Mouse (Mus musculus): Measurements from ENCODE around the gene Tmem86b. TPM values are rescaled to one million over a fixed set of nuclear protein-coding genes. Genes with fewer than 3 reads are reported as not detected.

Tmem86b gene
- total RNA-seq (2017) = 22.0 and 22.8 TPM in 2 replicates

- no peak for ATAC-seq (replicated peaks in 1 of 2; ENCODE audit: insufficient read depth in 1 of 2, low FRiP score in 2 of 2, low TSS enrichment in 1 of 2, low read depth in 1 of 2, poor library complexity in 2 of 2, severe bottlenecking in 2 of 2)
Observed at GRCm38 (mm10) chr7:4631031-4631430, at the start of gene Tmem86b. Gene Tmem86b, minus strand, starts transcription at chr7:4631422.

- no peak for ATAC-seq (replicated peaks in 1 of 2; ENCODE audit: insufficient read depth in 1 of 2, low FRiP score in 2 of 2, low TSS enrichment in 1 of 2, low read depth in 1 of 2, poor library complexity in 2 of 2, severe bottlenecking in 2 of 2)
Observed at GRCm38 (mm10) chr7:4675200-4675599, 44.0 kb upstream of the Tmem86b start.

GRCm38 (mm10) chr7:4674114-4674731, 43.0 kb upstream of the Tmem86b start:
- ATAC-seq (replicated peaks in 1 of 2; ENCODE audit: insufficient read depth in 1 of 2, low FRiP score in 2 of 2, low TSS enrichment in 1 of 2, low read depth in 1 of 2, poor library complexity in 2 of 2, severe bottlenecking in 2 of 2) = peak; percentile 72 to 77

- peak; percentile 67 to 75 for ATAC-seq (replicated peaks in 1 of 2; ENCODE audit: insufficient read depth in 1 of 2, low FRiP score in 2 of 2, low TSS enrichment in 1 of 2, low read depth in 1 of 2, poor library complexity in 2 of 2, severe bottlenecking in 2 of 2)
Observed at GRCm38 (mm10) chr7:4671956-4672355, 40.7 kb upstream of the Tmem86b start.

- ATAC-seq (replicated peaks in 1 of 2; ENCODE audit: insufficient read depth in 1 of 2, low FRiP score in 2 of 2, low TSS enrichment in 1 of 2, low read depth in 1 of 2, poor library complexity in 2 of 2, severe bottlenecking in 2 of 2) = peak in 1 of 2 experiments; percentile 22; a peak in 1 of 4 replicates
Observed at GRCm38 (mm10) chr7:4670655-4671255, 39.5 kb upstream of the Tmem86b start.

- ATAC-seq (replicated peaks in 1 of 2; ENCODE audit: insufficient read depth in 1 of 2, low FRiP score in 2 of 2, low TSS enrichment in 1 of 2, low read depth in 1 of 2, poor library complexity in 2 of 2, severe bottlenecking in 2 of 2) = no peak
Observed at GRCm38 (mm10) chr7:4669156-4669555, 37.9 kb upstream of the Tmem86b start.

GRCm38 (mm10) chr7:4668506-4668905, 37.3 kb upstream of the Tmem86b start:
- ATAC-seq (replicated peaks in 1 of 2; ENCODE audit: insufficient read depth in 1 of 2, low FRiP score in 2 of 2, low TSS enrichment in 1 of 2, low read depth in 1 of 2, poor library complexity in 2 of 2, severe bottlenecking in 2 of 2) = no peak

- no peak for ATAC-seq (replicated peaks in 1 of 2; ENCODE audit: insufficient read depth in 1 of 2, low FRiP score in 2 of 2, low TSS enrichment in 1 of 2, low read depth in 1 of 2, poor library complexity in 2 of 2, severe bottlenecking in 2 of 2)
Observed at GRCm38 (mm10) chr7:4666871-4667270, 35.6 kb upstream of the Tmem86b start.

GRCm38 (mm10) chr7:4663742-4664141, 32.5 kb upstream of the Tmem86b start:
- ATAC-seq (replicated peaks in 1 of 2; ENCODE audit: insufficient read depth in 1 of 2, low FRiP score in 2 of 2, low TSS enrichment in 1 of 2, low read depth in 1 of 2, poor library complexity in 2 of 2, severe bottlenecking in 2 of 2) = no peak

- no peak for ATAC-seq (replicated peaks in 1 of 2; ENCODE audit: insufficient read depth in 1 of 2, low FRiP score in 2 of 2, low TSS enrichment in 1 of 2, low read depth in 1 of 2, poor library complexity in 2 of 2, severe bottlenecking in 2 of 2)
Observed at GRCm38 (mm10) chr7:4663179-4663578, 32.0 kb upstream of the Tmem86b start.

GRCm38 (mm10) chr7:4659911-4660443, 28.8 kb upstream of the Tmem86b start:
- no peak for ATAC-seq (replicated peaks in 1 of 2; ENCODE audit: insufficient read depth in 1 of 2, low FRiP score in 2 of 2, low TSS enrichment in 1 of 2, low read depth in 1 of 2, poor library complexity in 2 of 2, severe bottlenecking in 2 of 2)

- ATAC-seq (replicated peaks in 1 of 2; ENCODE audit: insufficient read depth in 1 of 2, low FRiP score in 2 of 2, low TSS enrichment in 1 of 2, low read depth in 1 of 2, poor library complexity in 2 of 2, severe bottlenecking in 2 of 2) = peak; percentile 84 to 89
Observed at GRCm38 (mm10) chr7:4658912-4659551, 27.8 kb upstream of the Tmem86b start, which contains the start of gene Ppp6r1. Gene Ppp6r1, minus strand, starts transcription at chr7:4659019.

GRCm38 (mm10) chr7:4658128-4658907, 27.1 kb upstream of the Tmem86b start:
- peak in 1 of 2 experiments; percentile 30; a peak in 2 of 4 replicates for ATAC-seq (replicated peaks in 1 of 2; ENCODE audit: insufficient read depth in 1 of 2, low FRiP score in 2 of 2, low TSS enrichment in 1 of 2, low read depth in 1 of 2, poor library complexity in 2 of 2, severe bottlenecking in 2 of 2)

GRCm38 (mm10) chr7:4657521-4658127, 26.4 kb upstream of the Tmem86b start:
- no peak for ATAC-seq (replicated peaks in 1 of 2; ENCODE audit: insufficient read depth in 1 of 2, low FRiP score in 2 of 2, low TSS enrichment in 1 of 2, low read depth in 1 of 2, poor library complexity in 2 of 2, severe bottlenecking in 2 of 2)

- no peak for ATAC-seq (replicated peaks in 1 of 2; ENCODE audit: insufficient read depth in 1 of 2, low FRiP score in 2 of 2, low TSS enrichment in 1 of 2, low read depth in 1 of 2, poor library complexity in 2 of 2, severe bottlenecking in 2 of 2)
Observed at GRCm38 (mm10) chr7:4656818-4657217, 25.6 kb upstream of the Tmem86b start.

- no peak for ATAC-seq (replicated peaks in 1 of 2; ENCODE audit: insufficient read depth in 1 of 2, low FRiP score in 2 of 2, low TSS enrichment in 1 of 2, low read depth in 1 of 2, poor library complexity in 2 of 2, severe bottlenecking in 2 of 2)
Observed at GRCm38 (mm10) chr7:4655916-4656315, 24.7 kb upstream of the Tmem86b start.

- no peak for ATAC-seq (replicated peaks in 1 of 2; ENCODE audit: insufficient read depth in 1 of 2, low FRiP score in 2 of 2, low TSS enrichment in 1 of 2, low read depth in 1 of 2, poor library complexity in 2 of 2, severe bottlenecking in 2 of 2)
Observed at GRCm38 (mm10) chr7:4655393-4655792, 24.2 kb upstream of the Tmem86b start.
